Mouse (Mus musculus) neural tube, embryonic 14.5 days (tissue): ENCODE data around the gene Dera. TPM values are rescaled to one million over a fixed set of nuclear protein-coding genes. Genes with fewer than 3 reads are reported as not detected.

ENCODE experiments used
- ATAC-seq: fragments of 200-750 bp; cut with Nextera tagmentation; 2 replicates; pipeline ENCODE4 v1.8.0; 2017; ENCODE audit warnings: low read depth, mild to moderate bottlenecking, moderate TSS enrichment, moderate library complexity
- H3K27ac ChIP-seq: fragments of 300-500 bp; sonication (generic); 2 replicates; pipeline ENCODE4 v1.5.1; 2014; ENCODE audit warnings: low read depth, mild to moderate bottlenecking, control low read depth, low read length, moderate library complexity, mixed read lengths
- H3K27me3 ChIP-seq: fragments of 300-500 bp; sonication (generic); 2 replicates; pipeline ENCODE4 v1.6.1; 2014; ENCODE audit warnings: low read length; ENCODE audit not compliant: control insufficient read depth, insufficient read depth
- H3K36me3 ChIP-seq: fragments of 300-500 bp; sonication (generic); 2 replicates; pipeline ENCODE4 v1.6.1; 2014; ENCODE audit warnings: low read length, mixed read lengths; ENCODE audit not compliant: control insufficient read depth, insufficient read depth
- H3K4me1 ChIP-seq: fragments of 300-500 bp; sonication (generic); 2 replicates; pipeline ENCODE4 v1.6.1; 2014; ENCODE audit warnings: low read length; ENCODE audit not compliant: control insufficient read depth, insufficient read depth
- H3K4me2 ChIP-seq: fragments of 300-500 bp; sonication (generic); 2 replicates; pipeline ENCODE4 v1.6.1; 2014; ENCODE audit warnings: mild to moderate bottlenecking, low read depth, low read length, control low read depth
- H3K4me3 ChIP-seq: fragments of 300-500 bp; sonication (generic); 2 replicates; pipeline ENCODE4 v1.5.1; 2014; ENCODE audit warnings: low read depth, low read length, control low read depth, mixed read lengths
- H3K9ac ChIP-seq: fragments of 300-500 bp; sonication (generic); replicated peaks from 2 replicates; pipeline ENCODE4 v1.6.1; 2014; ENCODE audit warnings: low read depth, mild to moderate bottlenecking, control low read depth, low read length, mixed read lengths
- H3K9me3 ChIP-seq: fragments of 300-500 bp; sonication (generic); 2 replicates; pipeline ENCODE4 v1.6.1; 2016; ENCODE audit warnings: low read length; ENCODE audit not compliant: control insufficient read depth
- WGBS: fragments of 180-500 bp; shearing (Covaris S2); extraction: QIAGEN DNeasy Blood & Tissue Kit; methylation state at CpG from one replicate; pipeline ENCODE4 v1.1.7; 2014; 5-methylcytosine and 5-hydroxymethylcytosine counted together
- polyA plus RNA-seq: library from polyadenylated mRNA; unstranded; fragments of >200 nt; fragmentation: Nextera tagmentation; extraction: Ambion mirVana; gene quantifications from 2 replicates; pipeline ENCODE4 v1.2.1, GENCODE M21; 2014

Dera gene
- polyA plus RNA-seq, 1 experiment from 2014 or later = 9.4 TPM

DNA sequence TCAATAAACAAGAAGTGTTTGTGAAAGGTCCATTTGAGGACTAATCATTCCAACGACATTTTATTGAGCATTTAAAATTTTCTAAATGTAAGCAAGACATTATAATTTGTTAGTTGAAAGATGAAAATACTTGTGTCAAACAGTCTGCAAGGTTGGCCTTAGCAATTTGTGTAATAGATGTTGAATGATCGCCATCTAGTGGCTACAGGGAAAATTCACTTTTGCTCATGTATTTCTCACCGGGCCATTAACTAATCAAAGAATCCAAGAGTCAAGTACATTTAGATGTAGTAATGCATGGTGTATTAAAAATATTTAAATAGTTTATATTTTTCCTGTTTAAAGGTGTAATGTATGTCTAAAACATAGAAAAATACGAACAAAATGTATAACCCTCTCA lies 30.4 kb upstream of the Dera start:
- Histone ChIP-seq H3K9ac (no peak overlapping the region), H3K4me3 (no peak overlapping the region), H3K4me2 (no peak overlapping the region), H3K27me3 (no peaks in the 10 kb centered on the region), H3K9me3 (no peaks in the 10 kb centered on the region), H3K27ac (no peak overlapping the region), H3K4me1 (no peaks in the 10 kb centered on the region), H3K36me3 (no peaks in the 10 kb centered on the region)
- WGBS = 4% methylated on average over 4 of the region's 4 CpGs
- peak; percentile 70; the same call in 1 of the 2 replicates for ATAC-seq

DNA sequence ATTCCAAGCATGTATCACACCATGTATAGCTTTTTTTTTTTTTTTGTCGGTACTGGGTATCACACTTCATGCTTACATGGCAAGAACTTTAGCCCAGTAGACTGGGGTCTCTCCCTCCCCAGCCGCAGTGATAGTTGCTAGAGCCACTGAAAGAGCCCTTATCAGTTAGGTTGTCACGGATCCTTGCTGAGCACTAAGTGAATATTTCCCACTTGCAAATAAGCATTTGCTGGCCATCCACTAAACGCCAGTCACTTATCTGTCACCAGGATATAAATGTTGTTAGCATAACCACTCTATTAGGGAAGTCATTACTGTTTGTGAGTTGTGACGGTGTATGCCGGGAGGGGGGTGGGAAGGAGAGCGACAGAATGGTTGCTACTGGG lies 19.9 kb upstream of the Dera start:
- Histone ChIP-seq H3K4me2 (peak overlapping the region; percentile 93), H3K36me3 (no peaks in the 10 kb centered on the region), H3K27ac (peak overlapping the region; percentile 86), H3K9ac (peak overlapping the region; percentile 94), H3K4me1 (peaks cover 14% of the 10 kb centered on the region), H3K4me3 (peak overlapping the region; percentile 85), H3K9me3 (no peaks in the 10 kb centered on the region), H3K27me3 (no peaks in the 10 kb centered on the region)
- ATAC-seq = peak; percentile 33; the same call in 1 of the 2 replicates
- 13% methylated on average over 7 of the region's 7 CpGs for WGBS

- Histone ChIP-seq H3K4me1 (peaks cover 14% of the 10 kb centered on the region), H3K9me3 (no peaks in the 10 kb centered on the region), H3K4me2 (peak within 1 kb of the TSS; percentile 93), H3K4me3 (peak within 1 kb of the TSS; percentile 85), H3K36me3 (peaks cover 3% of the 10 kb centered on the region; the same call in 1 of the 2 replicates), H3K27me3 (no peaks in the 10 kb centered on the region), H3K9ac (peak within 1 kb of the TSS; percentile 94), H3K27ac (peak within 1 kb of the TSS; percentile 86)
- peak; percentile 98 for ATAC-seq
- WGBS = under 1% methylated on average over 67 of the region's 86 CpGs
These were observed 19.3 kb upstream of the Dera start, which contains the start of gene Strap for GRCm38 (mm10) chr6:137734846-137735609. Gene Strap (plus strand): TSS chr6:137735078.

GRCm38 (mm10) chr6:137735671-137736238 lies 18.6 kb upstream of the Dera start:
- H3K9ac ChIP-seq = peak overlapping the region; percentile 94
- peaks cover 11% of the 10 kb centered on the region; the same call in 1 of the 2 replicates for H3K36me3 ChIP-seq
- peak overlapping the region; percentile 86 for H3K27ac ChIP-seq
- no peaks in the 10 kb centered on the region for H3K9me3 ChIP-seq
- H3K4me2 ChIP-seq = peak overlapping the region; percentile 93
- 6% methylated on average over 17 of the region's 17 CpGs for whole genome bisulfite sequencing
- H3K27me3 ChIP-seq = no peaks in the 10 kb centered on the region
- ATAC-seq = no peak
- peaks cover 14% of the 10 kb centered on the region for H3K4me1 ChIP-seq
- H3K4me3 ChIP-seq = peak overlapping the region; percentile 85

DNA sequence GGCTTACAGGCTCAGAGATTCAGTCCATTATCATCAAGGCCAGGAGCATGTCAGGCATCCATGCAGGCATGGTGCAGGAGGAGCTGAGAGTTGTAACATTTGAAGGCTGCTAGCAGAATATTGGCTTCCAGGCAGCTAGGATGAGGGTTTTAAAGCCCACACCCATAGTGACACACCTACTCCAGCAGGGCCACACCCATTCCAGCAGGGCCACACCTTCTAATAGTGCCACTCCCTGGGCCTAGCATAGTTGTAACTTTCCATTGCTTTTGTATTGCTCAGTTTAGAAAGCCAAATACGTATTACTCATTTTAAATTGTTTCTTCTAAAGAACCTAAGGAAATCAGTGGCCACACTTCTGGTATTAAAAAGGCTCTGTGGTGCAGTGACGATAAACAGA lies 13.4 kb upstream of the Dera start:
- peaks cover 49% of the 10 kb centered on the region for H3K36me3 ChIP-seq
- ATAC-seq = no peak
- H3K4me3 ChIP-seq = no peak overlapping the region
- no peaks in the 10 kb centered on the region for H3K27me3 ChIP-seq
- no peaks in the 10 kb centered on the region for H3K9me3 ChIP-seq
- H3K4me2 ChIP-seq = no peak overlapping the region
- peaks cover 12% of the 10 kb centered on the region for H3K4me1 ChIP-seq
- H3K9ac ChIP-seq = no peak overlapping the region
- WGBS = 95% methylated on average over 2 of the region's 2 CpGs
- H3K27ac ChIP-seq = no peak overlapping the region

DNA sequence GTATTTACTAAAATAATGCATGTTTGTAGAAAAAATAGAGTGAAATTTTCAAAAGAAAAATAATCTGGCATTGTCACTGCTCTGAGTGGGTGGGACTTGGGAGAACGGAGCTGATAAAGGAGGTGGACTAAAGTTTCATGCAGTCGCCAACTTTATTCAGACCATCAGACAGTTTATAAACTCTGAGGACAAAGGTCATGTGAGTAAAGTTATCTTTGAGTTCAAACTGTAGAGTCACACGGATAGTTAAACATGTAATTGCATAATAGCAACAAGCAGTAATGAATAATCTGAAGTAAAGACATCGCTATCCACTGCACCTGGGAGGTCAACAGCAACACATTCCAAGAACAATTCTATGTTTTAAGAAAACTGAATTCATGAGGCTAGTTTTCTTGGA lies 9.6 kb upstream of the Dera start:
- 92% methylated on average over 4 of the region's 4 CpGs for WGBS
- peaks cover 66% of the 10 kb centered on the region for H3K36me3 ChIP-seq
- ATAC-seq = no peak

DNA sequence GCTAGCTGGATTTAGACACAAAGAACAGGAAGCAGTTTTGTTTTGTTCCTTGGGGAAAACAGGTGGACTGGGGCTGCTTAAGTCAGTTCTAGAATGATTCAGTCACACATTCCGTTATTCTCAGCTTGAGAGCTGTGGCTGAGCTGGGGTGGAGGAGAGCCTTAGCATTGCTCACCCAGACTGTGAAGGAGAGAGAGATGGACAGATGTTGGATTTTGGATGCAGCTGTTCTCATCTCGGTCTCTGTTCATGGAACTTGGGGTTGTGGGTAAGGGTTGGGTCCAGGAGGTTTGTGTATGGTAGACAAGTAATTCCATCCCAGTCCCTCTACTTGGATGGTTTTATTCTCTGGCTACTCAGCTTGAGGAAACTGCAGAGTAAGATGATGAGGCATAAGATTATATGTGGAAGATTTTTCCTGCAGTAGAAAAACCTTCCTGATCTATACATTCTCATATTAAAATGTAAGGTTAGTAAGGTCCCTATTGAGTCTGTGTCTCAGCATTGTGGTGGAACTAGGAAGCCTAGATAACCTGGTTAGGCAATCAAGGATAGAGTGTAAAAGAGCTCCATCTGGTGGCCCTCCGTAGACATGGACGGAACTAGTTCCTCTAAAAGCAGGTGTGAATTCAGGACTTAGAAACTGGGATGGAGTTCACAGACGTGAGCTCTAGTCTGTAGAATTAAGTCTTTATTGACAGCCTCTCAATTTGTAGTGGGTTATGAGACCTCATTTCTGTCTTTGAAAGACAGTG lies 7.0 kb upstream of the Dera start:
- Histone ChIP-seq H3K9me3 (no peaks in the 10 kb centered on the region), H3K36me3 (peaks cover 61% of the 10 kb centered on the region), H3K9ac (no peak overlapping the region), H3K4me2 (no peak overlapping the region), H3K4me1 (no peaks in the 10 kb centered on the region), H3K27me3 (no peaks in the 10 kb centered on the region), H3K27ac (no peak overlapping the region), H3K4me3 (no peak overlapping the region)
- ATAC-seq = peak; percentile 56
- 81% methylated on average over 5 of the region's 5 CpGs for WGBS

More for the DNA sequence above, 9.6 kb upstream of the Dera start:
- no peaks in the 10 kb centered on the region for H3K9me3 ChIP-seq
- no peak overlapping the region for H3K4me2 ChIP-seq
- no peak overlapping the region for H3K4me3 ChIP-seq
- H3K27me3 ChIP-seq = no peaks in the 10 kb centered on the region
- H3K4me1 ChIP-seq = no peaks in the 10 kb centered on the region
- no peak overlapping the region for H3K9ac ChIP-seq
- no peak overlapping the region for H3K27ac ChIP-seq

DNA sequence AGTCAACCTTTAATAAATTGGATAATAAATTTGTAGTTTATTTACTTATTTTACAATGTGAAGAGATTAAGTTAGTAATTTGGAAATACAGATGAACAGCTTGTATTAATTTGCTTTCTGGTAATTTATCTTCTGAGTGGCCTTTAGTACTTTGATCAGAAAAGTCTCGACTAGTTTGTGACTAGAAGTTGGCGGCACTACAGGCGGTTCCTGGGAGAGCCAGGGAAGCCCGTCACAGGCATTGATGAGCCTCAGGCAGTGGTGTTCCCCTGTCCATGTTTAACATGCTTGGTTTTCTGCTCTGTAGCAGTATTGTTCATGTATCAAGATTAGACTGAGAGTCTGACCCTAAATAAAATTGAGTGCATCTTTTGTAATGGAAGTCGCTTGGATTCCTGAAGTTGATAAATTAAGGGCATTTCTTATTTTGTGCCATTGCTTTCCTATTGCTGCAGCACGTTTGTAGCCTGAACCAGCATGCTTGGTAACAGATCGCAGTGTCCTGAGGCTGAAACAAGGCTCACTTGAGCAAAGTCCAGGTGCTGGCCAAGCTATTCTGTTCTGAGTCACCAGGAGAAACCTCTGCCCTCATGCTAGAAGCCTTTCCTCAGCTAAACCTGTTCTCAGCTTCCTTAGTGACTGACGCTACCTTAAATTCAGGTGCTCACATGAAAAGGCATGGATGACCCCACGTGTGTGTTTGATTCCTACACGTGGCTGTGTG lies 2.6 kb upstream of the Dera start:
- Histone ChIP-seq H3K27me3 (no peaks in the 10 kb centered on the region), H3K9ac (no peak overlapping the region), H3K27ac (no peak overlapping the region), H3K4me1 (peaks cover 6% of the 10 kb centered on the region; the same call in 1 of the 2 replicates), H3K9me3 (no peaks in the 10 kb centered on the region), H3K4me3 (no peak overlapping the region), H3K4me2 (no peak overlapping the region), H3K36me3 (peaks cover 38% of the 10 kb centered on the region)
- 88% methylated on average over 10 of the region's 10 CpGs for WGBS
- no peak for ATAC-seq
